Mouse (Mus musculus): ENCODE measurements around the gene Tbc1d1. TPM values are rescaled to one million over a fixed set of nuclear protein-coding genes. Genes with fewer than 3 reads are reported as not detected.

Tbc1d1 gene
- polyA plus RNA-seq, 1 experiment, result 2.8 TPM

- TF ChIP-seq GATA1 (IDR thresholded peaks at IDR 0.05; ENCODE audit: low read length), result no peak
Measured at GRCm38 (mm10) chr5:64289202-64290060, 133.3 kb downstream of the Tbc1d1 start.

GRCm38 (mm10) chr5:64290061-64290345 lies 133.9 kb downstream of the Tbc1d1 start:
- no peak for TF ChIP-seq GATA1 (IDR thresholded peaks at IDR 0.05; ENCODE audit: low read length)

GRCm38 (mm10) chr5:64291657-64292056 lies 135.6 kb downstream of the Tbc1d1 start:
- TF ChIP-seq GATA1 (IDR thresholded peaks at IDR 0.05; ENCODE audit: low read length), result no peak

- no peak for TF ChIP-seq GATA1 (IDR thresholded peaks at IDR 0.05; ENCODE audit: low read length)
Measured at GRCm38 (mm10) chr5:64295621-64296020, 139.5 kb downstream of the Tbc1d1 start.

GRCm38 (mm10) chr5:64296328-64296727 lies 140.2 kb downstream of the Tbc1d1 start:
- TF ChIP-seq GATA1 (IDR thresholded peaks at IDR 0.05; ENCODE audit: low read length), result no peak

- no peak for TF ChIP-seq GATA1 (IDR thresholded peaks at IDR 0.05; ENCODE audit: low read length)
Measured at GRCm38 (mm10) chr5:64297100-64297499, 141.0 kb downstream of the Tbc1d1 start.

- TF ChIP-seq GATA1 (IDR thresholded peaks at IDR 0.05; ENCODE audit: low read length), result no peak
Measured at GRCm38 (mm10) chr5:64298331-64299036, 142.4 kb downstream of the Tbc1d1 start.

- TF ChIP-seq GATA1 (IDR thresholded peaks at IDR 0.05; ENCODE audit: low read length), result no peak
Measured at GRCm38 (mm10) chr5:64299508-64300324, 143.6 kb downstream of the Tbc1d1 start.

- no peak for TF ChIP-seq GATA1 (IDR thresholded peaks at IDR 0.05; ENCODE audit: low read length)
Measured at GRCm38 (mm10) chr5:64301246-64301645, 145.1 kb downstream of the Tbc1d1 start.

- no peak for TF ChIP-seq GATA1 (IDR thresholded peaks at IDR 0.05; ENCODE audit: low read length)
Measured at GRCm38 (mm10) chr5:64307289-64307688, 151.2 kb downstream of the Tbc1d1 start.

GRCm38 (mm10) chr5:64312295-64312694 lies 156.2 kb downstream of the Tbc1d1 start:
- no peak for TF ChIP-seq GATA1 (IDR thresholded peaks at IDR 0.05; ENCODE audit: low read length)

- no peak for TF ChIP-seq GATA1 (IDR thresholded peaks at IDR 0.05; ENCODE audit: low read length)
Measured at GRCm38 (mm10) chr5:64313481-64313880, 157.4 kb downstream of the Tbc1d1 start.

GRCm38 (mm10) chr5:64314288-64315052 lies 158.4 kb downstream of the Tbc1d1 start:
- no peak for TF ChIP-seq GATA1 (IDR thresholded peaks at IDR 0.05; ENCODE audit: low read length)

GRCm38 (mm10) chr5:64315088-64315487 lies 159.0 kb downstream of the Tbc1d1 start:
- no peak for TF ChIP-seq GATA1 (IDR thresholded peaks at IDR 0.05; ENCODE audit: low read length)

GRCm38 (mm10) chr5:64323286-64323685 lies 167.2 kb downstream of the Tbc1d1 start:
- no peak for TF ChIP-seq GATA1 (IDR thresholded peaks at IDR 0.05; ENCODE audit: low read length)
